Mouse (Mus musculus): ENCODE measurements around the gene Xpnpep3.
A peak's percentile ranks its signal among the peaks of the same experiment; 100 is the strongest.

DNA sequence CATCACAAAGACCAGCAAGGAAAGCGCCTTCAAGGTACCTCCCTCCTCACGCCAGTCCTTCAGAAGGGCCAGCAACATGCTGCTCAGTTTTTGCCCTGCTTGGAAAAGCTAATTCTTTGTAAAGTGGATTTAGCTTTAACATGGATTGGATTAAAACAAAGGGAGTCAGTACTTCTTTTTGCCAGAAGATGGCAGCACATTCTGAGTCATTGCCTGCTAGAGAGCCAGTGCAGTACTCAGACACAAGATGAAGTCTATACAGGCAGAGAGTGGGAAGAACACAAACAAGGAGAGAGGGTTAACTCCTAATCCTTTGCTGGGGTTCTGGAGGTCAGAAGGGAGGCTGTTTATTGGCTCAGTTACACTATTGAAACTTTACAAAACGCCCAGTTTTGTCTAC lies 48.5 kb downstream of the Xpnpep3 start:
- TF ChIP-seq CTCF (IDR thresholded peaks at IDR 0.05; ENCODE audit: insufficient read depth, low read length) = peak; percentile 32; the same call in 1 of the 2 replicates
- TF ChIP-seq POLR2A (IDR thresholded peaks at IDR 0.05; ENCODE audit: borderline replicate concordance, extremely low read depth, low read depth, low read length) = no peak
